Mouse (Mus musculus): Measurements from ENCODE around the gene Gm11595. TPM values are rescaled to one million over a fixed set of nuclear protein-coding genes. Genes with fewer than 3 reads are reported as not detected.
A peak's percentile ranks its signal among the peaks of the same experiment; 100 is the strongest.
"Not testable (repeated sequence)": the region's sequence is repeated elsewhere in the genome, so short reads cannot be mapped to it uniquely, and the experiment has no call there.

The Gm11595 gene
- polyA plus RNA-seq (2015; fragmentation: Nextera tagmentation; extraction: Ambion mirVana) = not detected in 2 replicates

DNA sequence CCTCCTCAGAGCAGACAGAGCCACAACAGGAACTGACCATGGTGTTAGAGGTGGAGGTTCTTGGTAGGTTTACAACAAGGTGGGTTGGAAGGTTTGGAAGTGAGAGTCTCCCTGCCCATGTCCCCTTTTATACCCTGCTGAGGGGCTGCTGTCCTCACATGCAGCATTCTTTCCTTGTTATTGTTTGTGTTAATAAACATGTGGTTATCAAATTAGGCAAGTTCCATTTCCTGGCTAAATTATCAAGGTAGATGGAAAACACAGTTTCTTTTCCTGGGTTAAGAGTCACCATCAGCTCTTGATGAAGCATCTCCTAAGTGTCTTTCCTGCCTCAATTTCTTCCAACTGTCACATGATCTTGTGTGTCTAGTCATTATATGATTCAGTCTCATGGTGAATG is at the start of gene Gm11595:
Gm11595 (minus strand) TSS at position 101 of the 400 bp plus-strand sequence.
- not testable (repeated sequence) for DNase-seq (ENCODE audit: low spot score); H3K36me3 ChIP-seq (ENCODE audit: control insufficient read depth, insufficient read depth, low read length); H3K4me3 ChIP-seq (ENCODE audit: low read depth, low read length); H3K9ac ChIP-seq (ENCODE audit: low read length); H3K4me2 ChIP-seq (replicated peaks; ENCODE audit: low read depth); H3K4me1 ChIP-seq (replicated peaks; ENCODE audit: control insufficient read depth, insufficient read depth); H3K9me3 ChIP-seq (ENCODE audit: control insufficient read depth, low read length); ATAC-seq (ENCODE audit: low FRiP score, low TSS enrichment); H3K27ac ChIP-seq (replicated peaks); H3K27me3 ChIP-seq (ENCODE audit: control insufficient read depth, insufficient read depth, low read length)

- not testable (repeated sequence) for ATAC-seq (ENCODE audit: low FRiP score, low TSS enrichment)
- WGBS = 88% methylated on average over 2 of the region's 2 CpGs
Measured at GRCm38 (mm10) chr11:99815566-99815965, 42.9 kb upstream of the Gm11595 start, which contains the start of gene Gm11564. Gene Gm11564 (minus strand): TSS chr11:99815666.

DNA sequence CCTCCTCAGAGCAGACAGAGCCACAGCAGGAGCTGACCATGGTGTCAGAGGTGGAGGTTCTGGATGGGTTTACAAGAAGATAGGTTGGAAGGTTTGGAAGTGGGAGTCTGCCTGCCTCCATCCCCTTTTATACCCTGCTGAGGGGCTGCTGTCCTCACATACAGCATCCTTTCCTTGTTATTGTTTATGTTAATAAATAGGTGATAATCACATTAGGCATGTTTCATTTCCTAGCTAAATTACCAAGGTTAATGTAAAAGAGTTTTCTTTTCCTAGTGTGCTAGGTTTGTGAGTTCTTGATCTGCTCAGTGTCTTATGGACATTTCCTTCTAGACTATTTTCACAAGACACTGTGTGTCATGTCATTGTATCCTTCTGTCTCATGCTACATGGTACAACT is 37.1 kb upstream of the Gm11595 start, which contains the start of gene Krtap4-13:
Krtap4-13 (minus strand) TSS at position 101 of the 400 bp plus-strand sequence.
- H3K9ac ChIP-seq (ENCODE audit: low read length); H3K27me3 ChIP-seq (ENCODE audit: control insufficient read depth, insufficient read depth, low read length); H3K36me3 ChIP-seq (ENCODE audit: control insufficient read depth, insufficient read depth, low read length); H3K27ac ChIP-seq (replicated peaks); ATAC-seq (ENCODE audit: low FRiP score, low TSS enrichment); H3K4me2 ChIP-seq (replicated peaks; ENCODE audit: low read depth); H3K4me3 ChIP-seq (ENCODE audit: low read depth, low read length); DNase-seq (ENCODE audit: low spot score); H3K4me1 ChIP-seq (replicated peaks; ENCODE audit: control insufficient read depth, insufficient read depth); H3K9me3 ChIP-seq (ENCODE audit: control insufficient read depth, low read length): not testable (repeated sequence)

More at GRCm38 (mm10) chr11:99815566-99815965, 42.9 kb upstream of the Gm11595 start, which contains the start of gene Gm11564:
- not testable (repeated sequence) for H3K4me1 ChIP-seq (replicated peaks; ENCODE audit: control insufficient read depth, insufficient read depth); H3K4me3 ChIP-seq (ENCODE audit: low read depth, low read length); H3K4me2 ChIP-seq (replicated peaks; ENCODE audit: low read depth); H3K36me3 ChIP-seq (ENCODE audit: control insufficient read depth, insufficient read depth, low read length); H3K9me3 ChIP-seq (ENCODE audit: control insufficient read depth, low read length); H3K27ac ChIP-seq (replicated peaks); H3K27me3 ChIP-seq (ENCODE audit: control insufficient read depth, insufficient read depth, low read length); H3K9ac ChIP-seq (ENCODE audit: low read length)
- DNase-seq (ENCODE audit: low spot score) = peak; percentile 1

DNA sequence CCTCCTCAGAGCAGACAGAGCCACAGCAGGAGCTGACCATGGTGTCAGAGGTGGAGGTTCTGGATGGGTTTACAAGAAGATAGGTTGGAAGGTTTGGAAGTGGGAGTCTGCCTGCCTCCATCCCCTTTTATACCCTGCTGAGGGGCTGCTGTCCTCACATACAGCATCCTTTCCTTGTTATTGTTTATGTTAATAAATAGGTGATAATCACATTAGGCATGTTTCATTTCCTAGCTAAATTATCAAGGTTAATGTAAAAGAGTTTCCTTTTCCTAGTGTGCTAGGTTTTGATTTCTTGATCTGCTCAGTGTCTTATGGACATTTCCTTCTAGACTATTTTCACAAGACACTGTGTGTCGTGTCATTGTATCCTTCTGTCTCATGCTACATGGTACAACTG is 31.6 kb upstream of the Gm11595 start, which contains the start of gene Gm11554:
Gm11554 (minus strand) TSS at position 101 of the 400 bp plus-strand sequence.
- H3K4me3 ChIP-seq (ENCODE audit: low read depth, low read length); ATAC-seq (ENCODE audit: low FRiP score, low TSS enrichment): not testable (repeated sequence)

GRCm38 (mm10) chr11:99798832-99799231 is 26.1 kb upstream of the Gm11595 start, which contains the start of gene Gm11569:
Gene Gm11569 (minus strand): TSS chr11:99798932.
- not testable (repeated sequence) for H3K36me3 ChIP-seq (ENCODE audit: control insufficient read depth, insufficient read depth, low read length); H3K27ac ChIP-seq (replicated peaks); H3K4me3 ChIP-seq (ENCODE audit: low read depth, low read length); H3K4me1 ChIP-seq (replicated peaks; ENCODE audit: control insufficient read depth, insufficient read depth); H3K27me3 ChIP-seq (ENCODE audit: control insufficient read depth, insufficient read depth, low read length); ATAC-seq (ENCODE audit: low FRiP score, low TSS enrichment); H3K9ac ChIP-seq (ENCODE audit: low read length); DNase-seq (ENCODE audit: low spot score); H3K4me2 ChIP-seq (replicated peaks; ENCODE audit: low read depth); H3K9me3 ChIP-seq (ENCODE audit: control insufficient read depth, low read length)
- WGBS = no CpG with 5 or more reads among the region's 1 CpGs

More for the DNA sequence above, 31.6 kb upstream of the Gm11595 start, which contains the start of gene Gm11554:
- DNase-seq (ENCODE audit: low spot score); H3K9ac ChIP-seq (ENCODE audit: low read length); H3K9me3 ChIP-seq (ENCODE audit: control insufficient read depth, low read length); H3K36me3 ChIP-seq (ENCODE audit: control insufficient read depth, insufficient read depth, low read length); H3K27ac ChIP-seq (replicated peaks); H3K27me3 ChIP-seq (ENCODE audit: control insufficient read depth, insufficient read depth, low read length); H3K4me1 ChIP-seq (replicated peaks; ENCODE audit: control insufficient read depth, insufficient read depth); H3K4me2 ChIP-seq (replicated peaks; ENCODE audit: low read depth): not testable (repeated sequence)
- no CpG with 5 or more reads among the region's 1 CpGs for WGBS

DNA sequence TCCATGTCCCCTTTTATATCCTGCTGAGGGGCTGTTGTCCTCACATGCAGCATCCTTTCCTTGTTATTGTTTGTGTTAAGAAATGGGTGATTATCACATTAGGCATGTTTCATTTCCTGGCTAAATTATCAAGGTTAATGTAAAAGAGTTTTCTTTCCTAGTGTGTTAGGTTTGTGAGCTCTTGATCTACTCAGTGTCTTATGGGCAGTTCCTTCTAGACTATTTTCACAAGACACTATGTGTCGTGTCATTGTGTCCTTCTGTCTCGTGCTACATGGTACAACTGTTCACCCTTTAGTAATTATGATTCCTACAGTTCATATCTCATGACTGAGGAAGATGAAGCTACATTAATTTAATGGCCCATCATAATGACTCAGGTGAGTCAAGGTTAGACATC is 20.7 kb upstream of the Gm11595 start, which contains the start of gene Gm11596:
Gm11596 (minus strand) TSS at position 101 of the 400 bp plus-strand sequence.
- Histone ChIP-seq H3K4me2 (replicated peaks; ENCODE audit: low read depth) (no peak within 1 kb of the TSS), H3K27me3 (ENCODE audit: control insufficient read depth, insufficient read depth, low read length) (no peaks in the 10 kb centered on the region), H3K9me3 (ENCODE audit: control insufficient read depth, low read length) (no peaks in the 10 kb centered on the region), H3K4me3 (ENCODE audit: low read depth, low read length) (no peak within 1 kb of the TSS), H3K36me3 (ENCODE audit: control insufficient read depth, insufficient read depth, low read length) (no peaks in the 10 kb centered on the region), H3K9ac (ENCODE audit: low read length) (no peak within 1 kb of the TSS), H3K27ac (replicated peaks) (no peak within 1 kb of the TSS), H3K4me1 (replicated peaks; ENCODE audit: control insufficient read depth, insufficient read depth) (no peaks in the 10 kb centered on the region)
- TF ChIP-seq EP300 (optimal IDR thresholded peaks at IDR 0.05) = no peak
- no peak for TF ChIP-seq CTCF (IDR thresholded peaks at IDR 0.05; ENCODE audit: low read depth)
- ATAC-seq (ENCODE audit: low FRiP score, low TSS enrichment) (no peak), DNase-seq (ENCODE audit: low spot score) (no peak)
- 70% methylated on average over 2 of the region's 2 CpGs for WGBS

- not testable (repeated sequence) for H3K27me3 ChIP-seq (ENCODE audit: control insufficient read depth, insufficient read depth, low read length); H3K27ac ChIP-seq (replicated peaks); ATAC-seq (ENCODE audit: low FRiP score, low TSS enrichment); H3K9ac ChIP-seq (ENCODE audit: low read length); H3K4me3 ChIP-seq (ENCODE audit: low read depth, low read length); H3K36me3 ChIP-seq (ENCODE audit: control insufficient read depth, insufficient read depth, low read length); H3K9me3 ChIP-seq (ENCODE audit: control insufficient read depth, low read length); H3K4me2 ChIP-seq (replicated peaks; ENCODE audit: low read depth); DNase-seq (ENCODE audit: low spot score); H3K4me1 ChIP-seq (replicated peaks; ENCODE audit: control insufficient read depth, insufficient read depth)
Measured at GRCm38 (mm10) chr11:99784900-99785299, 12.2 kb upstream of the Gm11595 start, which contains the start of gene Krtap4-9. Gene Krtap4-9 (plus strand): TSS chr11:99785200.
